In genomic region chr2:173251675-173252074, GRCm38 (mm10) we compare ENCODE assay signal across 9 mouse cellular contexts. TPM values are rescaled to one million over a fixed set of nuclear protein-coding genes. Genes with fewer than 3 reads are reported as not detected.
DNase-seq lines count a peak whose midpoint lies in the region; ATAC-seq and TF ChIP-seq lines count a peak whose summit lies in the region.
"Had no signal": no experiment of that assay in that cellular context is flagged by ENCODE, and none has a peak within 500 bp of the region (broad histone marks: within the 10 kb centered on the region; RNA-seq: fewer than 3 reads in every experiment).

No protein-coding gene starts in this region.

- peak overlapping the region; percentile 14; the same call in 1 of the 2 replicates for H3K9ac ChIP-seq in forebrain, postnatal 0 days
- H3K9ac ChIP-seq in forebrain, embryonic 13.5 days: no peak overlapping the region
- H3K9ac ChIP-seq in embryonic facial prominence, embryonic 15.5 days: no peak overlapping the region
- H3K9ac ChIP-seq in neural tube, embryonic 14.5 days (replicated peaks; ENCODE audit: low read depth, low read length): 0 out of 2 replicates have a peak overlapping the region, but pooled peaks have one; percentile 7

- no peaks in the 10 kb centered on the region for H3K36me3 ChIP-seq in forebrain, postnatal 0 days (ENCODE audit: insufficient read depth)
- no peaks in the 10 kb centered on the region for H3K36me3 ChIP-seq in forebrain, embryonic 13.5 days (ENCODE audit: poor library complexity, severe bottlenecking)
- no peaks in the 10 kb centered on the region for H3K36me3 ChIP-seq in embryonic facial prominence, embryonic 15.5 days
- no peaks in the 10 kb centered on the region for H3K36me3 ChIP-seq in neural tube, embryonic 14.5 days (ENCODE audit: control insufficient read depth, insufficient read depth, low read length)

- no peak for TF ChIP-seq CTCF in forebrain, postnatal 0 days (IDR thresholded peaks at IDR 0.05; ENCODE audit: low read depth)

- WGBS in forebrain, postnatal 0 days: 29% methylated on average over 9 of the region's 9 CpGs
- 62% methylated on average over 9 of the region's 9 CpGs for WGBS in forebrain, embryonic 13.5 days
- 12% methylated on average over 9 of the region's 9 CpGs for WGBS in embryonic facial prominence, embryonic 15.5 days
- WGBS in neural tube, embryonic 14.5 days: 38% methylated on average over 9 of the region's 9 CpGs

- no peaks in the 10 kb centered on the region for H3K27me3 ChIP-seq in forebrain, postnatal 0 days (ENCODE audit: insufficient read depth, low read length)
- no peaks in the 10 kb centered on the region for H3K27me3 ChIP-seq in forebrain, embryonic 13.5 days
- no peaks in the 10 kb centered on the region for H3K27me3 ChIP-seq in embryonic facial prominence, embryonic 15.5 days
- no peaks in the 10 kb centered on the region for H3K27me3 ChIP-seq in neural tube, embryonic 14.5 days (ENCODE audit: control insufficient read depth, insufficient read depth, low read length)

- DNase-seq in forebrain, postnatal 0 days: peak; percentile 36
- peak; percentile 54 for DNase-seq in kidney, adult 18-20 months
- no peak for DNase-seq in kidney, adult 8-10 months
- DNase-seq in ovary, adult 18-20 months (ENCODE audit: low spot score): no peak
- no peak for DNase-seq in adrenal gland, postnatal 36 days

- no peaks in the 10 kb centered on the region for H3K9me3 ChIP-seq in forebrain, postnatal 0 days (ENCODE audit: low read length)
- H3K9me3 ChIP-seq in forebrain, embryonic 13.5 days (replicated peaks): no peaks in the 10 kb centered on the region
- H3K9me3 ChIP-seq in embryonic facial prominence, embryonic 15.5 days (replicated peaks): no peaks in the 10 kb centered on the region
- no peaks in the 10 kb centered on the region for H3K9me3 ChIP-seq in neural tube, embryonic 14.5 days (ENCODE audit: control insufficient read depth, low read length)

- H3K4me1 ChIP-seq in forebrain, postnatal 0 days (ENCODE audit: insufficient read depth): peaks cover 31% of the 10 kb centered on the region; the same call in 1 of the 2 replicates
- H3K4me1 ChIP-seq in forebrain, embryonic 13.5 days: peaks cover 95% of the 10 kb centered on the region
- peaks cover 96% of the 10 kb centered on the region for H3K4me1 ChIP-seq in embryonic facial prominence, embryonic 15.5 days
- H3K4me1 ChIP-seq in neural tube, embryonic 14.5 days (ENCODE audit: control insufficient read depth, insufficient read depth, low read length): peaks cover 67% of the 10 kb centered on the region

- H3K4me3 ChIP-seq in forebrain, postnatal 0 days (ENCODE audit: low read depth, low read length): no peak overlapping the region
- no peak overlapping the region for H3K4me3 ChIP-seq in forebrain, embryonic 13.5 days
- H3K4me3 ChIP-seq in embryonic facial prominence, embryonic 15.5 days (replicated peaks): no peak overlapping the region
- no peak overlapping the region for H3K4me3 ChIP-seq in neural tube, embryonic 14.5 days (ENCODE audit: low read depth, low read length)

- peak; percentile 19; the same call in 1 of the 2 replicates for ATAC-seq in forebrain, postnatal 0 days
- ATAC-seq in forebrain, embryonic 13.5 days: no peak
- ATAC-seq in embryonic facial prominence, embryonic 15.5 days (ENCODE audit: insufficient number of reproducible peaks, low FRiP score, low TSS enrichment, low read depth): no peak
- no peak for ATAC-seq in neural tube, embryonic 14.5 days (ENCODE audit: low read depth)

- H3K4me2 ChIP-seq in forebrain, postnatal 0 days (ENCODE audit: low read depth): no peak overlapping the region
- no peak overlapping the region for H3K4me2 ChIP-seq in forebrain, embryonic 13.5 days
- H3K4me2 ChIP-seq in embryonic facial prominence, embryonic 15.5 days (replicated peaks): 0 out of 2 replicates have a peak overlapping the region, but pooled peaks have one; percentile 5
- no peak overlapping the region for H3K4me2 ChIP-seq in neural tube, embryonic 14.5 days (ENCODE audit: low read depth, low read length)

- H3K27ac ChIP-seq in forebrain, postnatal 0 days (ENCODE audit: low read depth, low read length): no peak overlapping the region
- no peak overlapping the region for H3K27ac ChIP-seq in forebrain, embryonic 13.5 days
- peak overlapping the region; percentile 48; the same call in 1 of the 2 replicates for H3K27ac ChIP-seq in embryonic facial prominence, embryonic 15.5 days (replicated peaks)
- no peak overlapping the region for H3K27ac ChIP-seq in neural tube, embryonic 14.5 days (ENCODE audit: low read depth, low read length)

RNA-seq across cellular contexts. Expression of gene Pmepa1, which starts 24.7 kb away (rescaled TPM):
- 6.9 and 8.5 TPM in 2 replicates for total RNA-seq in forebrain, postnatal 0 days (2014; rRNA removed)
- polyA plus RNA-seq in forebrain, postnatal 0 days (2015; fragmentation: Nextera tagmentation; extraction: Ambion mirVana): 2.5 and 3.1 TPM in 2 replicates
- polyA plus RNA-seq in forebrain, embryonic 13.5 days (2015; fragmentation: Nextera tagmentation; extraction: Ambion mirVana): 4.6 and 5.3 TPM in 2 replicates
- 8.7 and 9.0 TPM in 2 replicates for polyA plus RNA-seq in embryonic facial prominence, embryonic 15.5 days (2015; fragmentation: Nextera tagmentation; extraction: Ambion mirVana)
- 5.6 and 6.8 TPM in 2 replicates for polyA plus RNA-seq in neural tube, embryonic 14.5 days (2014; fragmentation: Nextera tagmentation; extraction: Ambion mirVana)
- 10 to 100 TPM; 54.8 to 55.5 TPM for total RNA-seq in adrenal gland, postnatal 36 days (2021)

RNA-seq across cellular contexts. Expression of gene Zbp1, which starts 33.0 kb away (rescaled TPM):
- 0.52 TPM in 1 of 2 replicates, not detected in the other for total RNA-seq in forebrain, postnatal 0 days (2014; rRNA removed)
- polyA plus RNA-seq in forebrain, postnatal 0 days (2015; fragmentation: Nextera tagmentation; extraction: Ambion mirVana): 0.44 and 0.45 TPM in 2 replicates
- polyA plus RNA-seq in forebrain, embryonic 13.5 days (2015; fragmentation: Nextera tagmentation; extraction: Ambion mirVana): not detected in 2 replicates
- polyA plus RNA-seq in embryonic facial prominence, embryonic 15.5 days (2015; fragmentation: Nextera tagmentation; extraction: Ambion mirVana): 0.63 and 1.5 TPM in 2 replicates
- 0.12 TPM in 1 of 2 replicates, not detected in the other for polyA plus RNA-seq in neural tube, embryonic 14.5 days (2014; fragmentation: Nextera tagmentation; extraction: Ambion mirVana)
- 1 to 10 TPM; 1.6 to 4.9 TPM for total RNA-seq in adrenal gland, postnatal 36 days (2021)
- polyA plus RNA-seq: limb, embryonic 11.5 days had no signal

Comparison
In these comparisons a context has a peak if more than half of its experiments do, and no peak if none do; other contexts are left out.
1. DNase-seq: peak in forebrain, postnatal 0 days (single experiment) and kidney, adult 18-20 months (single experiment); none in kidney, adult 8-10 months (0 of 2), ovary, adult 18-20 months (single experiment) and adrenal gland, postnatal 36 days (0 of 2).
2. H3K9ac ChIP-seq: peak in forebrain, postnatal 0 days (single experiment) and neural tube, embryonic 14.5 days (single experiment); none in forebrain, embryonic 13.5 days (single experiment) and embryonic facial prominence, embryonic 15.5 days (single experiment).